Mouse (Mus musculus): ENCODE results near the gene Ip6k3.
A peak's percentile ranks its signal among the peaks of the same experiment; 100 is the strongest.

Ip6k3 gene

DNA sequence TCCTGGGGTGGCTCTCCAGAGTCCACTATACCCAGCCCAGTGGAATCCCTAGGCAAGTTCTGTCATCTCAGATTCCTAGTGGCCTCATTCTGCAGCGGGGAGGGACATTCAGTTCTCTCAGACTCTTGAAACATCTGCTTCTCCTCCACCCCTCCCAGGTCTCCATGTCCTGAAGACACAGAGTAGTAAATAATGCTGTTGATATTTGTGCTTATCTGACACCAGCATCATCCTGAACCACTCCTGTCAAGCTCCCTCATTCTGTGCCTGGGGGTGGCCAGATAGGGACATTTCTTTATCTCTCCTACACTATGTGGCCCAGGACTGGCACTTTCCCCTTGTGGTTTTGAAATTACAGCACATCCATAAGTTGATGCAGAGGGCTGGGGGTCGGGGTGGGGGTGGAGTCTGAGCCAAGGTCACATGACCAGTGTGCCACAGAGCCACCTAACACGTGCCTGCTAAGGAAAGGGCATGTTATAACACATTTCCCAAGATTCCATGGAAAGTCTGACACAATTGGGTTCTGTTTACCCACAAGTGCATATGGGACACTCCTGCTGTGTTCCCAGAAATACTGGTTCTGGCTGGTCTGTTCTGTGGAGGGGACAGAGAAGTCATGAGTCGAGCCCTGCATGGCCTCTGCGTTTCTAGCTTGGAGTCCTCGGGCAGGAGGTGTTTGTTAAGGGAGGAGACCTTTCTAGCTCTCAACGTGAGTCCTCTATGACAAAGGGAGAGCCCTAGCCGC is 14.4 kb downstream of the Ip6k3 start:
- DNase-seq (ENCODE audit: low spot score in 2 of 2), result no peak

DNA sequence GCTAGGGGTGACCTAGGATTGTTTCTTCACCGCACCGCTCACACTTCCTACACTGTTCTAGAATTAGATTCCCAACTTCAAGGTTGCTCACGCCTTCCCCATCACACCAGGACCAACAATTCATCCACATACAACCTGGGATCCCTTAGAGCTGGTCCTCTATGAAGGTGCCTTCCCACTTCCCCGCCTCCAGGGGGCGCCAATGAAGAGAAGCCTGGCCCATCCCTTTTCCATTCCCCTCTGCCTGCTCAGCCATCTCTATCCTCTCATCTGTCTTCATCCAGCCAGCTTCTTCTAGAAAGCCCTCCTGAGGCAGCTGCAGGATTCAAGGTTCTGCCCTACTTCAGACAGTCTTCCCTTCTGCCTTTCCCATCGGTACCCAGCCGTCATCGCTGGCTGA is 16.2 kb downstream of the Ip6k3 start:
- peak in 1 of 2 experiments; percentile 49 for DNase-seq (ENCODE audit: low spot score in 2 of 2)

DNA sequence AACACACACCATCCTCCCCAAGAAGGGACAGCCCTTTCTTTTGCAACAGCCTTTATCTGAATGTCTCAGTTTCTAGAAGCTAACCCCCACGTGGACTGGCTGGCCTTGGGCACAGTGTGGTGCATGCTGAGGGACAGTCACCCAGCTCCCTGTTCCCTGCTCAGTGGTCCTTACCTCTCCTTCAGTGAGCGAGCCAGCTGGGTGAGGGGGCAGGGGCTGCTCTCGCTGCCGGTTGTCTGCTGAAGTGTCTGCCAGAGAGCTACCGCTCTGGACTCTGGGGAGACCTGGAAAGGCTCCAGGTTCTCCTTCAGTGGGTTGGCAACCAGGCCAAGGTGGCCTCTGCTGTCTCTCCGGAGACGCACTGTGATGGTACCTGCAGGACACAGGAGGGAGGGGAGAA is 16.7 kb downstream of the Ip6k3 start:
- DNase-seq (ENCODE audit: low spot score in 2 of 2), result no peak

DNA sequence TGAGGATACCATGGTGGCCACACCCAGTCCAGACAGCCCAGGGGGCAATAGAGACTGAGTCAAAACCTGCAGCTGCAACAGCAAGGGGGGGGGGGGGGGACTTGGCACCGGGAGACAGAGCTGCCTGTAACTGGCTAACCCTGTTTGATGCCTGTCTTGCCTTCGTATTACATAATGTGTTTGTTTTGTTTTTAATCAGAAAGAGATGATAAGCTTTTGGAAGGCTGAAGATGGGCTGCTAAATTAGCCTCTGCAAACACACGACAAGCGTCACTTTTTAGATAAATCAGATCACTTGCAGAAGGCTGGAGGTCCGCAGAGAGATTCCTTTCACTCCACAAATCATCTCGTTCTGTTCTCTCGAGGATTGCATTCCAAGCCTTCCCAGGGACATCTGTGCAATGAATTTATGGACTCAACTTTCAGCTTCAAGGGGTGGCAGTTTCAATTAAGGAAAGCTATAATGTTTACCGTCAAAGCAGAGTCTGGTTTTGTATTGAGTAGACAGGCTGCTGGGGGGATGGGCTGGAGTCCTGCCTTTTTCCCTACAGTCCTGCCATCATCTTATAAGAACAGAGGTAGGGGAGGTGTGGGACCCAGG is 21.2 kb downstream of the Ip6k3 start:
- DNase-seq (ENCODE audit: low spot score in 2 of 2), result no peak

DNA sequence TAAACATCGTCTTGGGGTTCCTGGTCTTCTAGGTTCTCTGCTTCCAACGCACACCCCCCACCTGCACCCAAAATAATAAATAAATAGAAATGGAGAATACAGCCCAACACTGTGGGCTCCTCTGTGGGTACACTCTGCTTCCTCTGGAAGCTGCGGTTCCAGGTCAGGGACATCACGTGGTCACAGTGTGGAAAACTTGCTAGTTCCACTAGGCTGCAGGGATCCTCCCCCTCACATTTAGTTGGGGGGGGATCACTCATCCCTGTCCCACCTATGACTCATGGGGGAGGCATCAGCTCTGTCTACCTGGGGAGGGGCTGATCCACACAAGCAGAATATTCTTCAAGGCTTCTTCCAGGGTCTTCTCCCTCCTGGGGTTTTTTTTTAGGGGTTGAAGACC is 23.4 kb downstream of the Ip6k3 start:
- DNase-seq (ENCODE audit: low spot score in 2 of 2), result no peak

DNA sequence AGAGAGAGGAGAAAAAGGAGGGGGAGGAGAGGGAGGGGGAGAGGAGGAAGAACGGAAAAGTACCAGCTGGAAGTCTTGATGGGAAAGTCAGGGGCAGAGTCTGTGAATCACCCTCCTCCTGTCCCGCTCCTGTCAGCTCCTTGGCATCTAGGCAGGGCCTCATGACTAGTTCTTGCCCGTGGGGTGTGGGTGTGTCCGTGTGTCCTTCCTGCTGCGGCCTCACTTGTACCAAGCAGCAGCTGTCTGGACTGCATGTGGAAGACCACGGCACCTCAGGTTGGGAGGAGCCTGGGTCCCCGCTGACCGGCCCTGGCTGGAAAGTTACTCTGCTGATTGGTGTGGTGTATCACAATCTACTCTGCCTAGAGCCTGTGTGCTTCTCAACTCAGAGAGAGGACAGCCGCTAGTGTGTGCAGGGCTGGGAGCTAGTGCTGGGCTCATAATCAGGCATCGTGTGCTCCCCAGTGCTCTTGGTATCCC is 25.6 kb downstream of the Ip6k3 start:
- no peak for DNase-seq (ENCODE audit: low spot score in 2 of 2)

DNA sequence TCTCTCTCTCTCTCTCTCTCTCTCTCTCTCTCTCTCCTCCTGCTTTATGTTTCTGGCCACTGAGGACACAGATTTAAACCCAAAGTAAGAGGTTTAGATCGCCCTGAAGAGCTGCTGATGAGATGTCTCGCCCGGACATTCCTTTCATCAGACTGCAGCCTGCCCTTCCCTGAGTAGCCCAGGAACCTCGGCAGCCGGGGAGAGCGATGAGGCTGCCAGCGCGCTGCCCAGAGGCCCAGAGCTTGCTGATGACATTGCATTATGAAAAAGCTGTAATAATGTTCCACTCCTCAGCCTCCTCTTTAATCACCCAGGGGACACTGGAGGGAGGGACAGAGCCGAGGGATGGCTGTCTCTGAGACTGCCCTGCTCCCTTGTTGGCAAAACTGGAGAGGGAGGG is 27.3 kb downstream of the Ip6k3 start:
- no peak for DNase-seq (ENCODE audit: low spot score in 2 of 2)

DNA sequence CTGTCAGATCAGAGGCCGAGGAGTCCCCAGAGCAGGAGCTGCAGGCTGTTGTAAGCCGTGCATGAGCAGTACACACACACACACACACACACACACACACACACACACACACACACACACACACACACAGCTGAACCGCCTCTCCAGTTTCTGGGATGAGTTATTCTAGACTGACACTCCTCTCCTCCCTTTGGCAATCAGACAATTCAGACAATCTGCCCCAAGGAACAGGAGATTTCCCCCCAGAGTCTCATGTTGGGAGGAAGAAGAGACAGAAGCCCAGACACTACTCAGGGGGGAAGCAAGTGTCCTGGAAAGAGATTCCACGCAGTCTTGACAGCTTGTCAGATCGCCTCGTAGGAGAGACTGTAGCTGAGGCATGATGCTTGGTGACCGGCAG is 28.3 kb downstream of the Ip6k3 start:
- DNase-seq (ENCODE audit: low spot score in 2 of 2), result no peak

DNA sequence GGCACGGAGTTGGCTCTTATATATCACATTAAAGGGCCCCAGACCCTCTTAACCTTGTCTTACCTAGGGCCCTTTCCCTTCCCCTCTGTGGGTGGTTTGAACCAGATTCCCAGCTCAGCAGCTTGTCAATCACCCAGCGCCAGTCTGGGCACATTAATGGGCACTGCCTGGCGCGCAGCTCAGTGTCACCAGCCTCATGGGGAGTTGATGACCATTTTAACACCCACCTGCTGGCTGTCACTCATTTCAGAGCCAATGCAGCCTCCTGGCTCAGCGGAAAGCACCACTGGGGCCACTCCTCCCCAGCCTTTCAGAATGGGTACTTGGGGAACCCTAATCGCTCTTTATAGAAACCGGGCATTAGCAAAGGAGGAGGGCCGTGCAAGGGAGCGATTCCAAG is 29.2 kb downstream of the Ip6k3 start:
- DNase-seq (ENCODE audit: low spot score in 2 of 2), result no peak

DNA sequence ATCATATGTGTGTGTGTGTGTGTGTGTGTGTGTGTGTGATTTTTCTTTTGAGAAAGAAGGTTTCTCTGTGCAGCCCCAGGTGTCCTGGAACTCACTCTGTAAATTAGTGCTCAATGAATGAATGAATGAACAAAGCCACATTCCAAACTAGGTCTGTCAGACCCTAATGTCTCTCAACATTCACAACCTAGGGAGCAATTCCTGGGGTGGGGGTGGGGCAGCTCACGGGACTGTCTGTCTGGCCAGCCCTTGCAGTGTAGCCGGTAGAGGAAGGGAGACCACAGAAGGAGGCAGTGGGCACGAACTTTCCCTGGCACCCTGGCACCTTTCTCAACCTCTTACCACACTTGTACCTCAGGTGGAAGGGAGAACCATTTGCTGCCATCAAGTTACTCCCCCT is 32.9 kb downstream of the Ip6k3 start:
- DNase-seq (ENCODE audit: low spot score in 2 of 2), result no peak

DNA sequence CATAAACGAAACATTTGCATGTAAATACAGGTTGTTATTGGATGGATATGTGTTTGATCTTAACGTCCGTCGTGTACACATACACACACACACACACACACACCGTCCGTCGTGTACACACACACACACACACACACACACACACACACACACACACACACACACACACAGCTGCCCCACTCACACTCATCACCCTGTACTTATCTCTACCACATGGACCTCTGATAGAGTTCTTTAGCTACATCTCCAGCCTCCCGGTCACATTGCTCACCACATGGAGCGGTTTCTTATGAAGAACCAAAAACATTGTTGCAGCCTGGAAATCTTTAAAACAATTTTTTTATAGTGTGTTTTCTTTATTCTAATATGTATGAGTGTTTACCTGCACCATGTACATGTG is 33.4 kb downstream of the Ip6k3 start:
- no peak for DNase-seq (ENCODE audit: low spot score in 2 of 2)

DNA sequence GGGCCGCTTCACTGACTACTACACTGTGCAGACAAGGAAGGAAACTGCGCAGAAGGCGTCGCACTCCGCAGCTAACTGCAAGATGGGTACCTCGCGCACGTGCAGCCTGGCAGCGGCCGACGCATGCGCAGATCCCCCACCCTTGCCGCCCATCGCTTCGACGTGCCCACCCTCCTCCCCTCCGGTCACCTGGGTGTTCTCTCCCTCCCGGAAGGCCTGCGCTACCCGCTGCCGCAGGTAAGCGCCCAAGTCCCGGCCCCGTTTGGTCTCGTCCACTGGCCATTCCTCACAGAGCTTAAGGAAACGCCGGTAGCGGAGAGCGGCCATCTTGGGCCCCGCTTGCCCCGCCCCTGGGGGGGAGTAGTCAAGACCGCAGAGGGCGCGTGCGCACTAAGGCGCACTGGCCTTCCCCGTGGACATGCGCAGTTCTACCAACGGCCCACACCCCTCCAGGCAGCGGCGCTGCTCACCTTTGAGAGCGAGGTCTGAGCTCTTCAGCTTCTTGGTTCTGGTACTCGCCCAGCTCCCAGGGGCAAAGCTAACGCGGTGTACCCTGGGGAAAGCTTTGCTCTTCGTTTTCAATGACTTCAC is 33.9 kb downstream of the Ip6k3 start, which contains the start of gene Uqcc2:
Gene Uqcc2, minus strand, starts transcription at position 366 of the 591 bp plus-strand sequence.
- peak; percentile 96 to 99 for DNase-seq (ENCODE audit: low spot score in 2 of 2)

DNA sequence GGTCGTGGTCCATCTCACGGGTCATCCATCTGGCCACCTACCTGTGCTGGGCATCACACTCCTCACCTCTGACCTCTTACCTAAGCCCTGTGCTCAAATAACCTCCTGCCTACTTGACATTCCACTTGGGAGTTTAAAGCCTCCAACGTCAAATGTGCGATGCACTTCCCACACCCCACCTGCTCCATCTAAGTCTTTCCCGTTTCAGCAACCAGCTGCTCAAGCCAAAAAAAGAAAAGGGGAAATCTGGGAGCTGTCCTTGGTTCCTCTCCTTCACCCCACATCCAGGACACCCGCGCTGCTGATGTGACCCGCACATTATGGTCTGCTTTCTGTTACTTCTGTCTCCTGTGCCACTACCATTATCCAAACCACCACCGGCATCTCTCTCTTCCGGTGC is 35.4 kb downstream of the Ip6k3 start:
- DNase-seq (ENCODE audit: low spot score in 2 of 2), result no peak

DNA sequence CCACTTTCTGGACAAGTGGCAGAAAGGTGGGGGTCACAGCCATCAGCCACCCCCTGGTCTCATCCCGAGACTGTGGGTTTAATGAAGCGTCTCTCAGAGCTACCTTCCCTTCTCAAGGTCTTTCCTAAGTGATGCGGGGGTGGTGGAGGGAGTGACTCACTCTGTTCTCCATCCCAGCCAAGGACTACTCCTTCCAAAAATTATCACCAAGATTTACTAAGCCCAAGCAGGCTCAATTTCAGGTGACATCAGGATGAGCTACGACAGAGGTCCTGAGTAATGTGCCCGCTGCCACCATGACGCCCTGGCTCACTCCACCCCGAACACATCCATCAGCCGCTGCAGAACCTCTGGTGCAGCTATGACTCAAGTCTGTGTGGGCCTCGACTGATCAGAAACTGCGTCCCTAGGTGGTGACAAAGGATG is 36.3 kb downstream of the Ip6k3 start:
- DNase-seq (ENCODE audit: low spot score in 2 of 2), result no peak

DNA sequence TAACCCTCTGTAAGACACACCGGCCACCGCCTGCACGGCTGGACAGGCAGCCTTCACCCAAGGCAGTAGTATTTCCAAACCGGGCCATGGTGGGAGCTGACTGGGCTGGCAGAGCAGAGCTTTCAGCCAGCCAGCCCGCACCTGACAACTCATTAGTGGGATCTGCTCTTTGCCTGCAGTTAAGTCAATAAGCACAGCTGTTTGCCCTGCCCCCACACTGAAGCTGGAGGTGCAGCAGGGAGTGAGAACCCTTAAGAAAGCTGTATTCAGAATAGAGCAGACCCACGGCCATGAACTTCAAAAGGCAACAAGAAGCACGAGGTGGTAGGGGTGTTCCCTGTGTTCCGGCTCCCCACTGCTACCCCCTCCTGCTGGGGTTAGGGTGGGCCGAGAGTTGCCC is 37.3 kb downstream of the Ip6k3 start:
- peak; percentile 62 to 71 for DNase-seq (ENCODE audit: low spot score in 2 of 2)

DNA sequence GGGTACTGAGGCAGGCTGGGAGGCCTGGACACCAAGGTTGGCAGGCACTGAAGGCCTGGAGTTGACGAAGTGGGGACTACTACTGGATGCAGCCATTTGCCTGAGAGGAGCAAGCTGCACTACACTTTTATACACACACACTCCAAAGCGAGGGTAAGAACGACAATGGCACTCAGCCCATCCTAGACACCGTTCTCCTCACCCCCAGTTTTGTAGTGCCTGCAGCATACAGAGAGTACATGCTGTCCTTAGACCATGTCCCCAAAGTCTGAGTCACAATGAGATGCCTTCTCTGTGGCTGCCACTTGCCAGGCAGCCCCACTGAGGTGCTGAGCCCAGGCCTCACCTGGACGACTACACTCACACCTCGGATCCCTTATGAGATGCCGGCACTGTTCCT is 37.8 kb downstream of the Ip6k3 start:
- no peak for DNase-seq (ENCODE audit: low spot score in 2 of 2)

DNA sequence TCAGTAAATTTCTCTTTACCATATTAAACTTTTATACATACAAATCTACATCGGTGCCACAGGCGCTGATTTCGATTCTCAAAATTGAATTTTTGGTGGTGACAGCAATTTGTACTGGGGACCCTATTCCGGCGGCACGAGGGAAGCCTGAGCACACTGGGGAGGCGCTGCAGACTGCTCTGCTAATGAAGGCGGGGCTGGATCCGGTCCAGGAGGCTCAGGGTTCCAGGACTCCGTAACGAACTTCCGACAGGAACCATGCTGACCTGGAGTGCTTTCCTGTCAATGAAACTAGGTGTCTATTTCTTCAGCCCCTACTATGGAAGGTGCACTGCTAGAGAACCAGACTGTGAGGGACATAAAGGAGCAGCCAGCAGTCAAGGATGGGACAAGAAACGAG is 38.3 kb downstream of the Ip6k3 start:
- DNase-seq (ENCODE audit: low spot score in 2 of 2), result no peak

DNA sequence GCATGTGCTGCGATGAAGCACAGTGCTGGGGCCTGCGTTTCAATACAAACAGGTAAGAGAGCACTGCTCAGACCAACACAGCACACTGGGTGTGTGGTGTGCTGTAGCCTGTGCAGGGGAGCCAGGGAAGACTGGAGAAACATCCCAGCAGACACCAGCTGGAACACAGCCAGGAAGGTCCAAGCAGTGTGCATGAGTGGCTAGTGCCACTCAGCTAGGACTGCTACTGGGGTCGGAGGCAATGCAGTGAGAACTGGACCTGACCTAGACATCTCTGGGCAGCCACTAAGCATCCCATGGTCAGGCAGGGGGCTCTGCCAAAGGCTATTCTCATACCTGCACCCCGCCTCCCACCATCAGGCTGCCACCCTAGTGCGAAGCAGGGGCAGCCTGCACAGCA is 39.4 kb downstream of the Ip6k3 start:
- no peak for DNase-seq (ENCODE audit: low spot score in 2 of 2)

DNA sequence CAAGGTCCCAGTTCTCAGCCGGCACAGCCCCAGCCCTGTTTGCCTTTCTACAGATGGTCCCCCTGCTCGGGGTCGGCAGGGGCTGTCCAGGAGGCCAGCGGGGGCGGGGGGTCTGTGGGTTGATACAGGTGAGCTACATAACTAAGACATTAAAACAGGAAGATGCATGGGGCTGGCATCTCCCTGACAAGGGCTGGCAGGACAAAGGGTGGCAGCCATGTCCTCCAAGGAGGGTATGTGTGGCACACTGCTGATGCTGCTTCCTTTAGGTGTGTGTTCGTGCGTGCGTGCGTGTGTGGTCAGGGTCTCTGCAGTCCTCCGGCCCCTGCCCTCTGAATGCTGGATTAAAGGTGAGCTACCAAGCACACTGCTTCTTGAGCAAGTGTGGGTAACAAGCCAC is 40.6 kb downstream of the Ip6k3 start:
- no peak for DNase-seq (ENCODE audit: low spot score in 2 of 2)

DNA sequence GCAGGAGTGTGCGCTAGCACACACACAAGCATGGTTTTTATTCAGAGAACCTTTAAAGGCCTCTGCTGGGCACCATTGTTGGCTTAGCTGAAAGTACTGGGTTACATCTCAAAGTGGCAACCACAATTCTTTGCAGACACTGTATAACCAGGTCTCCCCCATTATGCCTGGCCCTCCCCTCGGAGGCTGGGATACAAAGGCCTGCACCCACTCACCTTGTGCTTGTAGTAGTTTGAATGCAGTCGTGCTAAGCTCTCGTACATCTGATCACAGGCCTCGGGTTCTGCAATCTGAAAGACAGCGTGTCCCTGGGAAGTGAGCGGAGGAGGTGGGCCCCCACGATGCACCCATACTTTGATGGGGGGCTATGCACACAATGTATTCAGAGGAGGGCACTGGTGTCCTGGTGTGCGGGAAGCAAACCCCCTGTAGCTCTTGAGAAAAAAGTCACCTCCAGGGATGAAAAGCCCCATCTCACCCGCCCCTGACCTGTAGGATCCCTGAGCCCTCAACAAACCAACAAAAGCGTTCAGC is 41.9 kb downstream of the Ip6k3 start:
- DNase-seq (ENCODE audit: low spot score in 2 of 2), result no peak

DNA sequence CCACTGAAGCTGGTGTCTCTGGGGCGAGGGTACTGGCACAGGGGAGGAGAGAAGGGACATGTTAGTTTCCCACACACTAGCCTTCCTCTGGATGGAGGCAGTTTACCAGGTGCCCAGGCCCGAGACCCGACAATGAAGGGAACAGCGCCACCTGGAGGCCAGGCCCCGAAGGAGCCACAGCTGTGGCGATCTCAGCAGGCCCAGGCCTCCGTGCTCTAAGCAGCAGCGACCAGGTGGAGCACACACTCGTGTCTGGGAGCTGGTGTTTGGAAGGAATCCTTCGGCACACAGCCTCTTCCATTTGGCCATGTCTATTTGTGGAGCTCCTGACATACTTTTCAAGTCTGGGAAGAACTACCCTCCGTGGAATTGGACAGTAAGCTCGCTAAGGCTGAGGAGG is 42.4 kb downstream of the Ip6k3 start:
- peak; percentile 60 to 87 for DNase-seq (ENCODE audit: low spot score in 2 of 2)

DNA sequence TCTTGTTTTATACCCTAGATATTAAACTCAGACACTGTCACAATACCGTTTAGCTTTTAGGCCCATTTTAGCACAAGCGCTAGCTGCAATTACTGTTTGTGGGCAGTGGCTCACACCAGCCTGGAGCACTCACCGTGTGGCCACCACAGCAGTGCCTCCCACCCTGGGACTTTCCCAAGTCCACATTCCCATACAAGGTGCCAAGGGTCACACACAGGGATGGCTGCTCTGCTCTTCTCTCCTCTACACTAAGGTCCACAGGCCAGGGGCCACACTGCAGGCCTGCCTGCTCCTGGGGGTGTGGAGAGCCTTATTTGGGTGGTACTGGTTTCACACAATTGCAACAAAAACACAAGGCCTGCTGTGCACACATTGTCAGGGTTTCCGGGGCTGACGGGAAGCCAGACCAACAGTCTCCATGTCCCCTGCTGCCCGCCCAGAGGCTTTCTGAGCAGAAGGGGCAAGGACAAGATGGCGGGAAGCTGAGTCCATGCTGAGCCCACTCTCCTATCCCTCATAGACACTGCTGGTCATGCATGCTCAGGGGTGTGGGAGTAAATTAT is 43.7 kb downstream of the Ip6k3 start:
- DNase-seq (ENCODE audit: low spot score in 2 of 2), result no peak

DNA sequence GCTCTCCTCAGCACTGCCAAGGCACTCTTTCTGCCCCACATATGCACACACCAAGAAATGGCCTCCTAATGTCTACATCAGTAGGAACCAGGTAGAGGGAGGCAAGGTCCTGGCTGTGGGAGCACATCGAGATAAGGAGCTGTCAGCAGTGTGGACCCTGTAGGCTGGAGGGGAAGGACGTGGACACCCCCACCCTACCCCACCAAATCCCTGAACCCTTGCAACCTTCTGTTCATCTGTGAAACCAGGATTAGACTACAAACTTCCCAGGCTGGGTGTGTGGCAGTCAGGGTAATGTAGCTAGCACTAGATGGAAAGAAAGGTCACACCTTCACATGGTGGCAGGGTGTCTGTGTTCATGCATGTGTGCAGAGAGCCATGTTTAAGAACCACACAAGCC is 44.5 kb downstream of the Ip6k3 start:
- no peak for DNase-seq (ENCODE audit: low spot score in 2 of 2)
